Mouse (Mus musculus): Measurements from ENCODE around the gene Tapt1. TPM values are rescaled to one million over a fixed set of nuclear protein-coding genes. Genes with fewer than 3 reads are reported as not detected.
"Not testable (repeated sequence)": the region's sequence is repeated elsewhere in the genome, so short reads cannot be mapped to it uniquely, and the experiment has no call there.

Tapt1 gene
- polyA plus RNA-seq (2016; fragmentation: Nextera tagmentation; extraction: Ambion mirVana): 22.6 and 23.6 TPM in 2 replicates

GRCm38 (mm10) chr5:44226521-44227461 is at the start of gene Tapt1:
TSS of gene Tapt1 (minus strand) at chr5:44226626.
- peaks cover 47% of the 10 kb centered on the region for H3K4me1 ChIP-seq
- WGBS: 2% methylated on average over 113 of the region's 121 CpGs
- DNase-seq (ENCODE audit: extremely low spot score, low spot score): peak; percentile 78
- peak within 1 kb of the TSS; percentile 90 for H3K4me3 ChIP-seq
- peaks cover 10% of the 10 kb centered on the region for H3K36me3 ChIP-seq (replicated peaks)
- H3K27ac ChIP-seq: peak within 1 kb of the TSS; percentile 98
- no peaks in the 10 kb centered on the region for H3K9me3 ChIP-seq
- H3K27me3 ChIP-seq (ENCODE audit: poor library complexity, severe bottlenecking): no peaks in the 10 kb centered on the region

- no peak for DNase-seq (ENCODE audit: extremely low spot score, low spot score)
- Histone ChIP-seq H3K4me1 (no peaks in the 10 kb centered on the region), H3K36me3 (replicated peaks) (no peaks in the 10 kb centered on the region), H3K4me3 (no peak overlapping the region), H3K27me3 (ENCODE audit: poor library complexity, severe bottlenecking) (no peaks in the 10 kb centered on the region), H3K27ac (no peak overlapping the region), H3K9me3 (no peaks in the 10 kb centered on the region)
- WGBS: 86% methylated on average over 4 of the region's 4 CpGs
Measured at GRCm38 (mm10) chr5:44271564-44271963, 45.1 kb upstream of the Tapt1 start.

GRCm38 (mm10) chr5:44268524-44268923 is 42.1 kb upstream of the Tapt1 start:
- H3K36me3 ChIP-seq (replicated peaks); H3K4me1 ChIP-seq; DNase-seq (ENCODE audit: extremely low spot score, low spot score); H3K27ac ChIP-seq; H3K4me3 ChIP-seq; H3K9me3 ChIP-seq; H3K27me3 ChIP-seq (ENCODE audit: poor library complexity, severe bottlenecking): not testable (repeated sequence)
- WGBS: 72% methylated on average over 3 of the region's 3 CpGs

GRCm38 (mm10) chr5:44261691-44262090 is 35.3 kb upstream of the Tapt1 start:
- H3K4me3 ChIP-seq: no peak overlapping the region
- 73% methylated on average over 5 of the region's 5 CpGs for WGBS

GRCm38 (mm10) chr5:44261172-44261571 is 34.7 kb upstream of the Tapt1 start:
- no peak for DNase-seq (ENCODE audit: extremely low spot score, low spot score)
- no peaks in the 10 kb centered on the region for H3K9me3 ChIP-seq
- no peak overlapping the region for H3K27ac ChIP-seq
- no peaks in the 10 kb centered on the region for H3K36me3 ChIP-seq (replicated peaks)
- no peaks in the 10 kb centered on the region for H3K27me3 ChIP-seq (ENCODE audit: poor library complexity, severe bottlenecking)
- no peaks in the 10 kb centered on the region for H3K4me1 ChIP-seq
- H3K4me3 ChIP-seq: no peak overlapping the region
- WGBS: 85% methylated on average over 3 of the region's 3 CpGs

More at GRCm38 (mm10) chr5:44261691-44262090, 35.3 kb upstream of the Tapt1 start:
- Histone ChIP-seq H3K27ac (no peak overlapping the region), H3K27me3 (ENCODE audit: poor library complexity, severe bottlenecking) (no peaks in the 10 kb centered on the region), H3K4me1 (no peaks in the 10 kb centered on the region), H3K36me3 (replicated peaks) (no peaks in the 10 kb centered on the region), H3K9me3 (no peaks in the 10 kb centered on the region)
- DNase-seq (ENCODE audit: extremely low spot score, low spot score): no peak

GRCm38 (mm10) chr5:44259678-44260077 is 33.3 kb upstream of the Tapt1 start:
- Histone ChIP-seq H3K27me3 (ENCODE audit: poor library complexity, severe bottlenecking) (no peaks in the 10 kb centered on the region), H3K27ac (no peak overlapping the region), H3K9me3 (no peaks in the 10 kb centered on the region), H3K4me1 (no peaks in the 10 kb centered on the region), H3K4me3 (no peak overlapping the region), H3K36me3 (replicated peaks) (no peaks in the 10 kb centered on the region)
- DNase-seq (ENCODE audit: extremely low spot score, low spot score): no peak
- 76% methylated on average over 3 of the region's 3 CpGs for WGBS

- no peak overlapping the region for H3K27ac ChIP-seq
- DNase-seq (ENCODE audit: extremely low spot score, low spot score): no peak
- H3K4me3 ChIP-seq: no peak overlapping the region
- WGBS: 71% methylated on average over 1 of the region's 1 CpGs
- no peaks in the 10 kb centered on the region for H3K36me3 ChIP-seq (replicated peaks)
- H3K27me3 ChIP-seq (ENCODE audit: poor library complexity, severe bottlenecking): no peaks in the 10 kb centered on the region
- H3K4me1 ChIP-seq: no peaks in the 10 kb centered on the region
- H3K9me3 ChIP-seq: no peaks in the 10 kb centered on the region
Measured at GRCm38 (mm10) chr5:44258163-44258562, 31.7 kb upstream of the Tapt1 start.

GRCm38 (mm10) chr5:44257401-44257800 is 31.0 kb upstream of the Tapt1 start:
- no peak for DNase-seq (ENCODE audit: extremely low spot score, low spot score)
- WGBS: 90% methylated on average over 4 of the region's 4 CpGs
- no peaks in the 10 kb centered on the region for H3K4me1 ChIP-seq
- H3K27ac ChIP-seq: no peak overlapping the region
- H3K9me3 ChIP-seq: no peaks in the 10 kb centered on the region
- H3K36me3 ChIP-seq (replicated peaks): no peaks in the 10 kb centered on the region
- H3K27me3 ChIP-seq (ENCODE audit: poor library complexity, severe bottlenecking): no peaks in the 10 kb centered on the region
- no peak overlapping the region for H3K4me3 ChIP-seq

GRCm38 (mm10) chr5:44256512-44256911 is 30.1 kb upstream of the Tapt1 start:
- no peak overlapping the region for H3K27ac ChIP-seq
- no peak for DNase-seq (ENCODE audit: extremely low spot score, low spot score)
- no peaks in the 10 kb centered on the region for H3K4me1 ChIP-seq
- H3K9me3 ChIP-seq: no peaks in the 10 kb centered on the region
- H3K4me3 ChIP-seq: no peak overlapping the region
- no peaks in the 10 kb centered on the region for H3K27me3 ChIP-seq (ENCODE audit: poor library complexity, severe bottlenecking)
- H3K36me3 ChIP-seq (replicated peaks): no peaks in the 10 kb centered on the region
- WGBS: 91% methylated on average over 3 of the region's 3 CpGs

- Histone ChIP-seq H3K4me1 (no peaks in the 10 kb centered on the region), H3K27ac (no peak overlapping the region), H3K36me3 (replicated peaks) (no peaks in the 10 kb centered on the region), H3K4me3 (no peak overlapping the region), H3K9me3 (no peaks in the 10 kb centered on the region), H3K27me3 (ENCODE audit: poor library complexity, severe bottlenecking) (no peaks in the 10 kb centered on the region)
- 79% methylated on average over 7 of the region's 7 CpGs for WGBS
- DNase-seq (ENCODE audit: extremely low spot score, low spot score): no peak
Measured at GRCm38 (mm10) chr5:44255756-44256398, 29.5 kb upstream of the Tapt1 start.

- H3K9me3 ChIP-seq: no peaks in the 10 kb centered on the region
- H3K36me3 ChIP-seq (replicated peaks): no peaks in the 10 kb centered on the region
- DNase-seq (ENCODE audit: extremely low spot score, low spot score): no peak
- no peaks in the 10 kb centered on the region for H3K27me3 ChIP-seq (ENCODE audit: poor library complexity, severe bottlenecking)
- H3K27ac ChIP-seq: no peak overlapping the region
- no peaks in the 10 kb centered on the region for H3K4me1 ChIP-seq
- 88% methylated on average over 6 of the region's 6 CpGs for WGBS
- no peak overlapping the region for H3K4me3 ChIP-seq
Measured at GRCm38 (mm10) chr5:44253449-44253848, 27.0 kb upstream of the Tapt1 start.

GRCm38 (mm10) chr5:44252395-44252794 is 26.0 kb upstream of the Tapt1 start:
- Histone ChIP-seq H3K27me3 (ENCODE audit: poor library complexity, severe bottlenecking) (no peaks in the 10 kb centered on the region), H3K4me3 (no peak overlapping the region), H3K4me1 (no peaks in the 10 kb centered on the region), H3K9me3 (no peaks in the 10 kb centered on the region), H3K36me3 (replicated peaks) (no peaks in the 10 kb centered on the region), H3K27ac (no peak overlapping the region)
- WGBS: 84% methylated on average over 4 of the region's 4 CpGs
- no peak for DNase-seq (ENCODE audit: extremely low spot score, low spot score)
